Mouse (Mus musculus): ENCODE data around the gene Shc4.

Gene Shc4

DNA sequence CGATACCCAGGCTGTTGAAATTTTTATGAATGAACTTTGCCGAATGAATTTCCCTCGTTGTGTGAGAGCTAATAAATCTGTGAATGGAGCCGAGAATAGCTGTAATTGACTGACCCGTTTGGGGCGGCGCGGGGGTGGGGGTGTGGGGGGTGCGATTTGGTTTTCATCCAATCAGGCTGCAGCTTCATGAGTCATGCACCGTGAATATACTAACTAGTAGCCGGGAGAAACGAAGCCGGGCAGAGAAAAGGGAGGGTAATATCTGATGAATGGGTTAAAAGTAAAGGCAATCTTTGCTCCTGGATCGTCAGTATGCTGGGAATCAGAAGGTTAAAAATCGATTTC is at the start of gene Shc4:
Gene Shc4 (minus strand): TSS at position 63 of the 345 bp plus-strand sequence.
- no peak for DNase-seq

DNA sequence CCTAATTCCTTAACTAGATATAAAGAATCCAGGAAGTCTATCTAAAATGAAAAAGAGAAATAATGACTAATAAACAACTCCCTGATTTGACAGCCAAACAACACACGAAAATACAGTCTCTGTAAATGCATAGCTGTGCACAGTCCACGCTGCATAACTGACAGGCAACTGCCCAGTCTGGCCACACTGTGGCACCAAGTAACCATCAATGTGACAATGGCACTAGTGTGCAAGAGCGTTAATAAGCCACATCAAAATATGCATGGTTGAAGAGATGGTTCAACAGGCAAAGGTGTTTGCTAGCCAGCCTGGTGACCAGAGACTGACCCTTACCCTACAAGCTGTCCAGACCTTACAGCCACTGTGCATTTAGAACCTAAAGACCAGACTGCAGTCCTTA is 41.1 kb upstream of the Shc4 start:
- DNase-seq: no peak

DNA sequence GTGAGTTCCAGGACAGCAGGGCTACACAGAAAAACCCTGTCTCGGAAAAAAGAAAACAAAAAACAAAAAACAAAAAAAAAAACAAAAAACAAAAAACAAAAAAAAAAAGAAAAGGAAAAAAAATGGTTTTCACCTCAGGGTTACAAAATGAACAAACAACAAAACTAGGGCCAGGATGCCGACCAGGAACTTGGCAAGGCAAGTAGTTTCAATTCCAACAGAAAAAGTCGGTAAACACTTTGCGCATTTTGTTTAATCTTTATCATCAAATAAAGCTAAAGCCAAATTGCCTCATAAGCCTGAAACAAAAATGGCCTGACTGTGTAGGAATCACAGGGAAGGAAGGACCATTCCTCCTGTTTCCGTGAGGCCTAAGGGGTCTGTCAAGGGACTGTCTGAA is 40.6 kb upstream of the Shc4 start:
- no peak for DNase-seq

DNA sequence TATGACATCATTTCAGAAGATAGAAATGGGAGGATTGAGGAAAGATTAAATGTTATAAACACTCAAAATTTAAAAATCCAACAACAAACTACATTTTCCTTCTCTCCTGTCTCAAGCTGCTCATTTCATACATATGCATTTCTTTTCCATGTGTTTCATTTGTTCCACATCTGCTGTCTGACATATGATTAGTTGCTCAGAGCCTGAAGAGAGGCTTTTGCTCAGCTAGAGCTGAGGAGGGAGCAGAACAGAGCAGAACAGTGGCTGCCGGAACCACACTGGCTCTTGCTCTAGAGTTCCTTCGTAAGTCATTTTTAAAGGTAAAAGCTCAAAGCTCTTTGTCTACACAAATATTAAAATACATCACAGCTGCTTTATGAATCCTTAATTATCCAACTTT is 25.4 kb upstream of the Shc4 start:
- DNase-seq: no peak

DNA sequence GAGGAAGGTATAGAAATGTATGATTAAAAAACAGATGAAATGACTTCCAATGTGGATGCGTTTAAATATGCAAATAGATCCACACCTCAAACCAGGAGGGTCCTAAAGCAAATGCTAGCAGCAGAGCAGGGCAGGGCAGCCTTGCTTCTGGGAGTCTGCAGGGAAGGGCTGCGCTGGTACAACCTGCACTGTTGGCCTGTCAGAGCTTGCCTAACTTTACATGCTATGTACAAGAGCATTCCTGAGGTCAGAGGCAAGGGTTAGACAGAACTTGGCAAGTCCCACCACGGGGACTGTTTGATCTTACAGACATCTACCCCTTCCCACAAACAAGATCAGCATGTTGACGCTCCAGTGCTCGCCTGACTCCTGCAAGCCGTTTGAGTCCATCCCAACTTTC is 15.4 kb upstream of the Shc4 start:
- DNase-seq: no peak

DNA sequence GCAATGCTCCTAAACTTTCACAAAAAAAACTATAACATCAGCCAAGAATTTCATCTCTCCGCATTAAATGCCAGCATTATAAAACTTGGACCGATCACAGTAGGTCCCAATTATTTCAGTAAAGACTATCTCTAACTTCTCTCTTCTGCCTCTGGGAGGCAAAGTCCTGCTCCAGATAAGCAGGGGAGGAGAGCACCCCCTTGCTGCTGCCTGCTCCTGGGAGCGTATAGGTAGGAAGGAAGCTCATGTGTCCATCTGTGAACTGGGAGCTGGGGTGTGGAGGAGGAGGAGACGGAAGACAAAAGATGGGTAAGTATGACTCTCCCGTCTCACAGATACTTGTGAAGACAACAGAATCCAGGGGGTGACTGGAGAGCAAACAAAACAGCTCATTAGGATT is 14.8 kb upstream of the Shc4 start:
- no peak for DNase-seq

DNA sequence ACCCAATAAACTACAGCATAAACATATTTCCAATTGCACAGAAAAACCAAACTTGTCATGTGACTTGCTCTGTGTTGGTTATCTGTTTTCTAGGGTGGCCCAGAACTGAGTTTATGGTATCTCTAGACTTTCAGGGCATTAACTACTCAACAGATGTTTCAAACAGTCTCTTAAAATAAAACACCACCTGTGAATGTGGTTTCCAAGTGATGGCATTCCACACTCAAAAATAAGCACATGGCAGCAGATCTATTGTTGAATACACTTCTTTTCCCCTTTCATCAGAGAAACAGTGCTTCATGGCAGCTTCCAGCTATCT is 12.0 kb upstream of the Shc4 start:
- no peak for DNase-seq

DNA sequence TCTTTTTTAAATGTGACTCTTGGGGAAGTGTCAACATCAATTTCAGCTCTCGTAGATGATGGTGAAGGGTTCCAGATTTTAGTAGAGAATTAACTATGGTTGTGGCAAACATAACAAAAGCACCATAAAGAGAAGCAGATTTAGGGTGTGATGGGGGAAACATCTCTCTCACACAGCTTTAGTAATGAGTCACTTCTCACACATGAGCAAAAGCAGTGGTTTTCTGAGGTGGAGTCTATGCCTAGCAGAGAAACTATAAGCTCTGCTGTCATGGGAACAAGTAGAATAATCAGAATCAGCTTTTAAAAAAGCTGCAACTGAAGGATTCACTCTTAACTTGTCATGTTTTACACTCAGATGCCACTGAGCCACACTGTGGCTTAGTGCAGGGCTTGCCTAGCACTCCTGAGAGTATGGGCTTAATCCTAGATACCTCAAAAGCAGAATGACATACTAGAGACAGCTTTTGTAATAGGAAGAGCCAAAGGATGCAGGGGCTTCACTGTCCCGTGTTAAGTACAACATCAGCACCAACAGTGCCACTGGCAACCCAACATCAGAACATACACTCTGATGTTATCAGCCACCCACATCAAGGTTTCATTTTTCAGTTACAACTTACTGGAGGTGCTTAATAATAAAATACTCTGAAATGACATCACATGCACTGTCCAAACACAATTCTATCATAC is 11.5 kb upstream of the Shc4 start:
- no peak for DNase-seq

DNA sequence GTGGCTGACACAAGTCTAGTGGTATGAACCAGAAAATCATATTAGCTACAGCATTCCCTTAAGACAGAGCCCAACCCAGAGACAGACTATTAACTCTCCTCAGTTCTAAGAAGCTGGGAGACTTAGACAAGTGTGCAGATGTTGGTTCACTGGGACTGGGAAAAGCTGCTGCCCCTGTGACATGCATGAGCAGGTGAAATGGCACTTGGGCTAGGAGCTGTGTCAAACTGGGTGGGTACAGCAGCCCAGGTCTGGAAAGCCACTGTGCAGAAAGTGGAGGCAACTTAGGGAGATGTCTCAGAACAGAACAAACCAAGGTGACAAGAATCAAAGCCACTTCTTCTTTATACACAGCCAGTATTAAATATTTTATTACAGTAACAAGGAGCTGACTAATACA is 10.8 kb upstream of the Shc4 start:
- DNase-seq: no peak

DNA sequence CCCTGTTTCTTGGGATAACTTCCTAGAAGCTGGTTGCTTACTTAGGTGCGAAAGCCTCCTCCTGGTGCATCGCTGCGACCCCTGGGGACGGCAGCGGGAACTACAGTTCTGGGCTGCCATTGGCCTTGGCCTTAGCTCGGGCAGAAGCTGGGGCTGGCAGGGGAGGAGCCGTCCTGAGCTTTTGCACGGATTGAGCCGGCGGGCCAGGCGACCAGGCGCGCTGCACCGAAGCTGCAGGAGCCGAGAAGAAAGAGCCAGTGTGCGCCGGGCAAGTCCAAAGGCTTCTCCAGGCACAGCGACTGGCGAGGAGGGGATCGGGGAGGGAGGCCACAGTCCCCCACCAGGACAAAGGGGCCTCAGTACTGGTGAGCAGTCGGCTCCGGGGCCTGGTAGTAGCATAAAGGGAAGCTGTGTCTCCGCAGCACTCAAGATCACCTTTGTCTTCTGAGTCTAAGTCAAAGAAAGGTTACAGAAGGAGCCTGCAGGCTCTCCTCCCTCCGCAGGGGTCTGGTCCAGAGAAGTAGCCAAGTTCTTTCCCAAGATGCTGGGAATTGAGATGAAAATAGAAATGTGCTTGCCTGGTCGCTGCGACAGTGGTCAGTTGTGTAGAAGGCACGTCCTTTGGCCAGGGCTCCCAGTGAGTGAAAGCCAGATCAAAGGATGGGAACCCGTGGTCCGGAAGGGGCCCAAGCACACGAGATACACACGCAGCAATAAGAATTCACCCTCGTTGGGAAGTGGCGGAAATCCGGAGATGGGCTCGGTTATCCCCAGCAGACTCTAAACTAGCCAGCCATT is 8.0 kb upstream of the Shc4 start:
- DNase-seq: peak; percentile 91

DNA sequence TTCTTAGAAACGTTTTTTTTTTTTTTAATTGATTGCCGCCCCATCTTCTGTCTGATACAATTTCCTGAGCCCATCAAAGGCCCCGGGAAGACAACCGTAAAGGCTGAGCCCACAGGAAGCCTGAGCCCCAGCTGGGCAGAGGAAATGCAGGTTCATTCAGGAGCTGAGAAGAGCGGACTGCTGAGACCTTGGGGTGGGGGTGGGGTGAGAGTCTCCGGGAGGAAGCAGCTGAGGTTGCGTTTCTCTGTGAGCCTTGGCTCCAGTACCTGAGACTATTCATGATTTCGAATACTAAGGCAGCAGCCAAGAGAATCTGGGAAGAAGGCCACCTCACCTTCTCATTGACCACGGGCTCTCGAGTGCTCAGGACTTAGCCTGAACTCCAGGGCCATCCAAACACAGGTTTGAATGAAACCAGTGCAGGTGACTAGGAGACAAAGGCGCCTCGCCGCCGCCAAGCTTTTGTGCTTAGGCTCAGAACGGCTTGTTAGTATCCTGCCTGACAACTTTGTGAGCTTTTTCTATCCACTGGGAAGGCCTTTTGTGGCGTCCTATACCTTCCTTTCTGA is 682 bp upstream of the Shc4 start:
- no peak for DNase-seq

DNA sequence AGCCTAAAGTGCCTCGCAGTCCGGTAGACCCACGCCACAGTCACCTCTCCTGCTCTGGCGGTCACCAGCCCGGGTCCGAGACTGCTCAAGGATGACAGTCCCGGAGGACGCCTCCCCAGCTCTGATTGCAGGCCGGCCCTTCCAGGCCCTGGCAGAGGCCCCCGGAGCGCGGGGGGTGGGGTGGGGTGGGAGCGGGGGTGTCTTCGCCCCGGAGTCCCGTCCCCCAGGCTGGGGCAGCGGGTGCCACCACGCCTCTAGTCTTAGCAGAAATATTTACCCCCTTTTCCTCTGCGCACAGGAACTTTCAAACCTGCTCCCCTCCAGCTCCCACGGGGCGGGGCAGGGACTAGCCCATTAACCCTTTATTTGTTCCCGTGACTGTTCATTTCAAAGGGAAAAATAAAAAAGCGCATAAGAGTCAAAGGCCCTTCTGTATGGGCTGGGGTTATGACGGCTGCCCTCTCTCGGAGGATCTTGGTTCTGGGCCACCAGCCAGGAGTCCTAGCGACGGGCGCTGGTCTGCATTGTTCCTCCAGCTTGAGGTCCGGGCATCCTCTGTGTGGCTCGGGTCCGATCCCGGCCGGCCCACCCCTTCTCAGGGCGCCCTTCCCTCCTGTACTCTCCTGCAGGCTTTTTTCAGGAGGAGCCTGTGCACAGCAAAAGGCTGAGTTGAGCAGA is 401 bp downstream of the Shc4 start:
- peak; percentile 33 for DNase-seq

DNA sequence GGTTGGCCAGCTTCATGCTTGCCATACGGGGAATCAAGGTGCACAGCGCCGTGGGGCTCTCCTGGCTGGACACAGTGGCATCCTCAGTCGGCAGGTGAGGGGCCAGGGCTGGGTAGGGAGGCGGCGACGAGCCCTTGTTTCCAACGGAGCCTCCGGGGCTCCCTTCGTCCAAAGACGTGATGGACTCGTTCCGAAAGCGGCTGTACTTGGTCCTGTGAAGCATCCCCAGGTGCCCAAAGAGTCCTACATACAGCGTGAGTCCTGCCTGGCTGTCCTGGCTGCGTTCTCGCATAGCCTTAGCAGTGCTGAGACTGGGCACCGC is 901 bp downstream of the Shc4 start:
- no peak for DNase-seq

DNA sequence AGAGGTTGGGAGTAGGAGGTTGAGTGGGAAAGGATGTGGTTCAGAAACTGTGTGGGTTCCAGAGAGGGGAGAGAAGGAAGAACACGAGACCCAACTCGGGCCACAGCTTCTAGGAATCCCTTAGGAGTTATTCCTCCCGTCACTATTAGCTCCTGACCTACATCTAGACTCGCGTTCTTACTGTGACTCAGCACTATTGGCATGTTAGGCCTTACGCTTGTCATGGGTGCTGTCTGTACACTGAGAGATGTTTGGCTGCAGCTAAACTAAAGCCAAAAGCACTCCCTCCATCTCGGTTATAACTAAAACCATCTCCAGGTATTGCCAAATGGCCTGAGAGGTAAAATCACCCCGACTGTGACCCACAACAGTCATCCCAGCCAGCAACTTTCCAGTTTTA is 7.3 kb downstream of the Shc4 start:
- no peak for DNase-seq

DNA sequence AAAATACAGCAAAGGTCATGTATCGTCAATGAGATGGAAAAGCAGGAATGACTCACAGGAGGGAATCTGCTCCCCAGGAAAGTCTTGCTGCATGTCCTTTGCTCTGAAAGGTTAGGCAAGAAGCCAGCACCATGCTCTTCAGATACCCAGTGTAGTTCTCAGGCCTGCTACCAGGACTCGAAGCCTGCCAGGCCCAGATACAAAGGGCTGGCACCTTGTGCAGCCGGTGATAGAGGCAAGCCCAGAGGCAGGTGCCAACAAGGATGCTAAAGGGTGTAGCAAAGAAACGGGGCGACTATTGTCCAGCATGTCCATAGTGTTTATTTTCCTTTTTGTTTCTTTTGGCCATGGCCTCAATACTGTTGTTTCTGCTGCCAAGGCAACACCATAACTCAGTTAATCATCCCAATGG is 17.4 kb downstream of the Shc4 start:
- DNase-seq: no peak

DNA sequence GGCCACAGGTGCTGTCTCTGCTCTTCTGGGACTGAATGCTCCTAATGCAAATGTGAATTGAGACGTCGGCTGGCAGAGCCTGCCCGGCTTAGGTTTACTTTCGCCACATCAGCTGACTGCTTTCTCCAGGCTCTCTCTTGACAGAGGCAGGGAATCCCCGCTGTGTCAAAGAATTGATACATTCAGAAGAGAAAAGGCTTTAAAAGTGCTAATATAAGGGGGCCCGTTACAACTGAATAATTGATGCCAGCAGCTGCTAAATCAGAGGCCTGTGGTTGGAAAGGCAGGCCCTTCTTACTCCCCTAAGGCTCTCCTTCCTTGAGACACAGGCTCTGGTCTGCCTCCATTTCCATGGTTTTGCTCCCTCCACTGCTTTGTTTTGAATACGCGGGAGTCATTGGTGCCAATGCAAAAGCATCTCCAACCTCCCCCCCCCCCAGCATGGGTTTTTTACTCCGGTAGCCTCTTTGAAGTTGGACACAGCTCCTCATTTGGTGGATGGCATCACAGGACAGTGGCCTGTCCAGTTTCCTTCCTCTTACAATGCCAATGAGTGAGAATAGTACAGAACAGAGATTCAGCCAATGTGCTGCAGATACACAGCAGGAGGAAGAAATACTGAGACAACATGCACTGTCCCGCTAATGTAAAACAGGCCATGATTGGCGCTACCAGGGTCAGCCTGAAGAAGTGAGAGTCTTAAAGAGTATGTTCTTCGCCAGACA is 18.9 kb downstream of the Shc4 start:
- DNase-seq: no peak

DNA sequence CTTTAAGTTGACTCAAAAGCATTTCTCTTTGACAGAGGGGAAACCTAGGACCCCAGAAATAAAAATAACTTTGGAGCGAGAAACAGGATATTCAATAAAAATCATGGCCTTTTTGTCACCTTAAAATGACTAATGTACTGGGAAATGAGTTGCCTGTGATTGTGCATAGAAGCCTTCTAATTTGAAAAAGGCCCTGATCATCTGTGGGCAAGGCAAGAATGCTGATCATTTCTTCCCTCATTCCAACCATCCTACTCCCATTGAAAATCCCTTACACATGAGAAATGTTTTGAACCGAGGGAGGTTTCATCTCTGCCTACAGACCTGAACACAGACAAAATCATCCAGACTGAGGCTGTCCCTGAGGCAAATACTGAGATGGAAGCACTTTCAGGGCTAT is 21.1 kb downstream of the Shc4 start:
- DNase-seq: no peak

DNA sequence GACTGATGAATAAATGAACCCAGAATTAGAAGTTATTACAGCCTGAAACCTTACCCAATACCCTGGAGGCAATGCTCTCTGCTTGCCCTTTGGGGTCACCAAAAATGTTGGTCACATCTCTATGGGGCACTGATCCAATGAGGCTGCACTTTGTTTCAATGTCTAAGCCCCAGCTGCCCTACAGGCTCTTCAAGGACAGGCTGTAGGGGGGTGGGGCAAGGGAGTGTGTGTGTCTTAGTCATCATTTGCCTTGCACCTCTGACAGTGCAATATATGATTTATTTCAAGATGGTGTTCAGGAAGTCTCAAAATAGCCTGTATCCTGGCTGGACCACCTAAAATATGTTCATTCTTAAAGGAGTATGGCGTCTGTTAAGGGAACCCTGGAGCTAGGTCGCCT is 22.3 kb downstream of the Shc4 start:
- DNase-seq: no peak

DNA sequence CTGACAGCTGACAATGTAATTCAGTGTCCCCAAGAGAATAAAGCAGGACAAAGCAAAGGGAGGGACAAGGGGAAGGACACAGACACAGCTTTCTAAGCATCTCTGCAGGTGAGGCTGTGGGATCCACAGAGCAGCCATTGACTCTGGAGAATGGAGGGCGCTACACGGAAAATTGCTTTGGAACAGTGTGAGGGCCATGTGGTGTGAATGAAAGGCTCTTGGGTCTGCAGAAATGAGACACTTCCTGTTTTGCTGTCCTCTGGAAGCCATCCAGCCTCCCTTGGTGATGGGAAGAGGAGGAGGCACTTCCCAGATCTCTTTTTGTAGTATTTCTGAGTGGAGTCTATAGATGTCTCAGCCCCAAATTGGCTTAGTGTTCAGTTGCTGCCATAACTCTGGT is 27.7 kb downstream of the Shc4 start:
- no peak for DNase-seq

DNA sequence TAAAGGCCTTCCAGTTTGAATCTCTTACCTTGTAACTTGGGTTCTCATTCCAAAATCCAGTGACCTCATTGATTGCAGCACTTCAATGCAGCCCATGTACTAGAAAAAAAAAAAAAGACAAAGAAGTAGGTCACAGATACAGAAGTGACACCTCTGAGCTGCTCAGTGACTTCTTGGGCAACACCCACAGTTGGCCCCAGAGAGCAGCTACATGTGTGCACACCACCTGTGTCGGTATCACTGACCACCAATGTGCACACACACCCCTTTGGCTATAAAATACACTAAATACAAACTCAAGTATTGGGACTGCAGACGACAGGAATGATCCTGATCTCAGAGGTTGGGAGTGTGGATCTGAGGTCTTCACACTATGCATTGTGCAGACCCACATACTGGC is 29.1 kb downstream of the Shc4 start:
- no peak for DNase-seq

DNA sequence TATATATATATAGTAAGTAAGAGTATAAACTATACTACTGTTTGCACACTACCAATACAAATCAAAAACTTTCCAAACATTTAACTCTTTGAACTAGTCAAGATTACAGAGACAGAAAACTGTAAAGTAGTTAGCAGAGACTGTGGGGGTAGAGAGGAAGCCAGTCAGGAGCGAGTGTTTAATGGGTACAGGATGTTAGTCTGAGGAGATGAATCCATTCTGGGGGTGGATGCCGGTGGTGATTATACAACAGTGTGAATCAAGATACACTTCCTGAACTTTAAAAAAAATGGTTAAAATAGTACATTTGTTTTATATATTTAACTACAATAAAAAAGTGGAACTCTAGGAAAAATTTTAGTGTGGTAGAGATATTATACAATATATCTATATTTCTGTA is 31.9 kb downstream of the Shc4 start:
- peak; percentile 56 for DNase-seq

DNA sequence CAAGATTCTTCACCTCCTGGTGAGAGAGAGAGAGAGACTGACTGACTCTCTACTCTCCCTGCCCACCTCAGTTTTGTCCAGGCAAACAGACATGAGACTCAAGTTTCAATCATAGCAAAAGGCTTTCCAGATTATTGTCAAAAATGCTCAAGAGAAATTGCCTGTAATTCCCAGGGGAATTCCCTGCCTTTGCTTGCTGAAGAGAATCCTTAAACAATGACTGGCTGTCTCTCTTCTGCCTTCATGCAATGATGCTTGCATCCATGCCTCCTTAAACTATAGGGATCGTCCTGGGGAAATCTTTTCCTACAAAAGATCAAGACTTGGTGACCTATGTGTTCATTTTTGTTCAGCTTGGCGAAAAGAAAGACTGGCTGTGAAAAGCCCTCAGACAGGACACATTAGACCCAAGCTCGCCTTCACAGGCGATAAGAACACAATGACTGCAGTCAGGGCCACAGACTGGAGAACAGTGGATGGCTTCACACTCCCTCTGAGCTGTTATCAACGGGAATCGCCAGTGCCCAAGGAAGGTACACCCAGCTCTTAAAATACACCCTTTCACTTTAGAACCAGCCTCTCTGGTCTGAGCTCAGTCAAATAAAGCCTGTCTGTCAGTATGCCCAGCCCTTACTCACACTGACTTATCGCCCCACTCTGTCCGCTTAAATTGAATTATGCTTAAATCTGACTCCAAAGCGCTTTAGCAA is 38.4 kb downstream of the Shc4 start:
- DNase-seq: no peak

Measured in right cerebral cortex, adult 18-20 months (tissue).